Mouse (Mus musculus) heart, postnatal 0 days (tissue): Measurements from ENCODE around the gene Vat1.
A peak's percentile ranks its signal among the peaks of the same experiment; 100 is the strongest.

Experiments used
- CTCF ChIP-seq: IDR thresholded peaks from 2 replicates; pipeline ENCODE4 v1.5.1; 2016; ENCODE audit warnings: antibody characterized with exemption, control low read depth, low read depth
- EP300 ChIP-seq: IDR thresholded peaks from 2 replicates; pipeline ENCODE4 v1.6.1; 2016; ENCODE audit warnings: antibody characterized with exemption, low read depth

DNA sequence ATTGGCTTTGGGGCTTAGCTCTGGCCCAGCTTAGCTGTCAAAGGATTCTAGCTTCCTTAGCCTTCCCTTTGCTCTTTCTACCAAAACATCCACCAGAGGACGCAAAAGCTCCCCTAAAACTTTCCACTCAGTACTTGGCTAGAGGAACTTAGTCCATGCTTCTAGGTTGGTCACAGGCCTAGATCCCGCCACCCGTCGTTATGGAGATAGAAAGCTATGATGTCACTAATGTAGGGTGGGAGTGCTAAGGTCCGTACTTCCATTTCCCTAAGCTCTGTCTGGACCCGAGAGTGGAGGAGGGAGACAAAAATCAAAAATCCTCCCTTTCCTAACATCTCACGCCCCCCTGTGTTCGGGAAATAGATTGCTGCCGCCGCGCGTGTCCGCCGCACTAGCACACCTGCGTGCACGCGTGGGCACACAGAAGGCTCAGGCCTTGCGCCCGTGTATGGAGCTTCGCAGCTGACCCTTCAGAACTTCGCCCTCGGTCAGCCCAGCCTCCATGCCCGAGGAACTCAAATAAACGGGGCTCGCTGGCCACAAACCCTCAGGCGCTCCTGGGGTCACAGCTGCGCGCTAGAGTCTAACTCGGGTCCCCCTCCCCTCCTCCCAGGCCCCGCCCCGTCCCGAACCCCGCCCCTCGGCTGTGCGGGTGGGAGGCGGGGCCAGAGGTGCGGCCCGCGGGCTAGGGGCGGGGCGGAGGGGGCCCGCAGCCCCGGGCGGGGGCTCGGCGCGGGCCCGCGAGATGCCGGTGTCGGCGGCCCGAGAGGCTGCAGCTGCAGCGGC is 1.6 kb upstream of the Vat1 start:
- TF ChIP-seq EP300 (no peak), CTCF (peak; percentile 54)
